Mouse (Mus musculus): ENCODE data around the gene Phc3.
A peak's percentile ranks its signal among the peaks of the same experiment; 100 is the strongest.

Phc3 gene

DNA sequence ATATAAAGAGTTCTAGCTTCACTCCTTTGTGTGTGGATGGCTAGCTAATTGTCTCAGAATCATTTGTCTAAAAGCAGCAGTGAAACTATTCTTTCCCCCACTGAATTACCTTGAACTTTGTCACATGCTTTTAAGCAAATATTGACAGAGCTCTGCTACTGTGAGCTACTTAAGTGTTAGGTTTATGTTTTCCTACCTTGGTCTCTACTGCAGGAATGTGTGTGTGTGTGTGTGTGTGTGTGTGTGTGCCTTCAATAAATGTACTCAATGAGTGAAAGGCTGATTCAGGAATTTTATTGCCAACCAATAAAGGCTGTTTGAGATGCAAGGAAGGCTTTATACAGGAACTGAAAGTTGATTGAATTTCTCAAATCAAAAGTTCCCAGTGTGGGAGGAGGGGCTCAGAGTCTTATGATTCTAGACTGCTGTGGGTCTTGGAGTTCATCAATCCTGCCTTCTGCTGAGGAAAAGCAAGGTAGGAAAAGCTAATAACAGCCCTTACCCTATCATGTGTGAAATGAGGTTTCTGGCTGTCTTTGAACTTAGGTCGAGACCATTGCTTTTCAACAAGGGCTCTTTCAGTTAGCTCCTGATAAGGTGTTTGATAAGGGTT is 7.9 kb upstream of the Phc3 start:
- no peak for DNase-seq (ENCODE audit: low spot score)

GRCm38 (mm10) chr3:30975102-30975754 is 6.0 kb upstream of the Phc3 start:
- peak; percentile 71 for DNase-seq (ENCODE audit: low spot score)

DNA sequence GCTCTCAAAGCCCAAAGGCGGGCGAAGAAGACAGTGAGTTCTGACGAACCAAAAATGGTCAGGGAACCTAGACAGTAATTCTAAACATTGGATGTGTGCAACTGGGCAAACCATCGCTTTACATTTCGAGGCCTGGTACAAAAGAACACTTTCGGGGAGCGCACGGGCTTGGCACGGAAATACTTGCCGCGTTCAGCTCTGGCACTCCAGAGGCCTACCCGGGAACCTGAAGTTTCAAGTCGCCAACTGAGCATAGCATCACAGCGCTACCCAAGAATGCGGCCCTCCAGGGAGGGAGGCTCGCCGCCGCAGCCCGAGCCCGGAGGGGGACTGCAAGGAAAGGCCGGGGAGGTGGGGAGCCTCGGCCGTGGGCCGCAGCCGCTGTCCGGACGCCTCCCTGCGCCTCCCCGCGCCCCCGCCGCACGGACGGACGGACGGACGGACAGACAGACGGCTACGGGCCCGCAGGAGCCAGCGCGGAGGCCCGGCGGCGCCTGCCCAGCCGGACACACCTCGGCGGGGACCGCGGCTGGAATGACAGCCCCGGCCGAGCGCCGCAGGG is 603 bp downstream of the Phc3 start:
- DNase-seq (ENCODE audit: low spot score) = peak; percentile 43

GRCm38 (mm10) chr3:30965644-30966043 is 3.6 kb downstream of the Phc3 start:
- DNase-seq (ENCODE audit: low spot score) = no peak

DNA sequence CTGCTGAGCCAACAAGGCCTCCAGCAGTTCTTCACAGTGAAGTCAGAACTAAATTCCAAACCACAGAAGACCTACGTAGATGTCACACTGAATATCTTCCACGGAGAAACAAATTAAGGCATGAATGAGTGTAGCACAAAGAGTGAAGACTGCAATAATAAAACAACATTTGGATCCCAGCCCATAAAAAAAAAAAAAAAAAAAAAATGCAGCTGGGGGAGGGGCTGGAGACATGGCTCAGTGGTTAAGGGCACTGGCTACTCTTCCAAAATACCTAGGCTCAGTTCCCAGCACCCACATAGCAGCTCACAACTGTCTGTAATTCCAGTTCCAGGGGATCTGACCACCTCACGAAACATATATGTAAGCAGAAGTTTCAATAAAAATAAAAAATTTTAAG is 5.0 kb downstream of the Phc3 start:
- no peak for DNase-seq (ENCODE audit: low spot score)

GRCm38 (mm10) chr3:30963100-30963499 is 6.1 kb downstream of the Phc3 start:
- DNase-seq (ENCODE audit: low spot score) = no peak

- no peak for DNase-seq (ENCODE audit: low spot score)
Observed at GRCm38 (mm10) chr3:30959868-30960831, 9.1 kb downstream of the Phc3 start.

DNA sequence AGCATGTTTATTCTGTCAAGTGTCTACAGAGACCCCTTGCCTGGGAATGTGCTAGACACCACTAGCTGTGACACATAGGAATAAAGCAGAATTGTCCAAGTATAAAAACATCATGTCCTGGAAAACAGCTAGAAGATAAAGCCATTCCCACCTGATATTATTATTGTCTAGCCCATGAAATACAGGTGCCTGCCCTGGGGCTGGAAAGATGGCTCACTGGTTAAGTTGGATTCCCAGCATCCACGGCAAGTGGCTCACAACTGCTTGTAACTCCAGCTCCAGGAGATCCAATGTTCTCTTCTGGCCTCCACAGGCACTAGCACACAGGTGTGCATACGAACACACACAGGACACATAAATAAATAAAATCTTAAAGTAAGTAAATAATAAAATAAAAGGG is 10.5 kb downstream of the Phc3 start:
- DNase-seq (ENCODE audit: low spot score) = no peak

DNA sequence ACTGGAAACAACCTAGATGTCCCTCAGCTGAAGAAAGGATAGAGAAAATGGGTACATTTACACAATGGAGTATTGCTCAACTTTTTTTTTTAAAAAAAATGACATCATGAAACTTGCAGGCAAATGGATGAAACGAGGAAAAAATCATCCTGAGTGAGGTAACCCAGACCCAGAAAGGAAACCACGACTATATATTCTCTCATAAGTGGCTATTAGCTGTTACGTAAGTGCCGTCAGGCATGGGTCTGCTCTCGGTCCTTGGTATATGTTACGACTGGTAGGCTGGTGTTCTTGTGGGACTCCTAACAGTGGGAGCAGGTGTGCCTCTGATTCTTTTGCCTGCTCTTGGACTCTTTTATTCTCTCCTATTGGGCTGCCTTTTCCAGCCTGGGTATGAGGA is 12.9 kb downstream of the Phc3 start:
- DNase-seq (ENCODE audit: low spot score) = no peak

- DNase-seq (ENCODE audit: low spot score) = no peak
Observed at GRCm38 (mm10) chr3:30952273-30953070, 16.7 kb downstream of the Phc3 start.

DNA sequence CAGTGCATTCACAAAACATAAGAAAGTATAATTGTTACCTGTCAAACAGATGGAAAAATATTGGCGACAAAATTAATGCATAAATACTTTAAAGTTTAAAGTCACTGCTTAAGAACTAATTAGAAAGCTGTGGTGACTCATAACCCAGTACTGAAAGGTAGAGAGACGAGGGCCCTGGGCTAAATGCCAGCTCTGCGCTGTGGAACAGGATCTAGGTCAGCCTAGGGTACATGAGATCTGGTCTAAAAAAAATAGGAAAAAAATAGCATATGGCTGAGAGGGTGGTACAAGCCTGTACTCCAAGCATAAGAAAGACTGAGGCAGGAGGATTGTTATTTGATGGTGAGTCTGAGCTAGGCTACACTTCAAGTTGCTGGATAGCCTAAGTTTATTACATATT is 17.6 kb downstream of the Phc3 start:
- no peak for DNase-seq (ENCODE audit: low spot score)

DNA sequence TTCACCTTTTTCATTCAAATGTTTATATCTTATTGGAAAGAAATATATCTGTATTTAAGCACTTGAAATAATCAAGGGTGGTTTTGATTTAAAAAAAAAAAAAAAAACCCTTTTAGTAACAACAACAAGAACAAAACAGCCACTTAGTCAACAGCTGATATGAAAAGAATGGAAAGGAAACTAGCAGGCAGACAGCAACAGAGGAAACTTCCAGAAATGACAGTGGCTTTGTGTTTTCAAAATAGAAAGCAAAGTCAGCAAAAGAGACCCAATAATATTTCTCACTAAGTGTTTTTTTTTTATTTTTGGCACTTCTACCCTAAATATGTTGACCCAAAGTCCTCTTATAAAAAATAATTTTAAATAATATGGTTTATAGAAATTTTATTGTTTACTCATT is 34.8 kb downstream of the Phc3 start:
- no peak for DNase-seq (ENCODE audit: low spot score)

DNA sequence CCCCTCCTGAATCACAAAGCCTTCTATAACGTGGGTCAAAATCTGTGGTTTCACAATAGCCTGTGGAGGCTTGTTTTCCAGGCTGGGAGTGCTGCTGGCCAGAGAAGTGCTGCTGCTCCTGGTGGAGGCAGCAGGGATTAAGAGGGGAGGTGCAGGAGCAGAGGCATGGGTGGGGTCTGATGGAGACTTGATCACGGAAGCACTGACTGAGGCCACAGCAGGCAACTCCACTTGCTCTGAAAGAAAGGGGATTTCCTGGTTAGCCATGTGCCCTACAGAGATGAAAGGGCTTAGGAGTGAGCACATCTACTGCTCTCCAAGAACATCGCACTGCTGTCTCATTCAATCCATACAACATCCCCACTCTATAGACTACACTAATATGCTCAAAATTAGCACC is 39.4 kb downstream of the Phc3 start:
- no peak for DNase-seq (ENCODE audit: low spot score)

GRCm38 (mm10) chr3:30927664-30928063 is 41.6 kb downstream of the Phc3 start:
- no peak for DNase-seq (ENCODE audit: low spot score)

DNA sequence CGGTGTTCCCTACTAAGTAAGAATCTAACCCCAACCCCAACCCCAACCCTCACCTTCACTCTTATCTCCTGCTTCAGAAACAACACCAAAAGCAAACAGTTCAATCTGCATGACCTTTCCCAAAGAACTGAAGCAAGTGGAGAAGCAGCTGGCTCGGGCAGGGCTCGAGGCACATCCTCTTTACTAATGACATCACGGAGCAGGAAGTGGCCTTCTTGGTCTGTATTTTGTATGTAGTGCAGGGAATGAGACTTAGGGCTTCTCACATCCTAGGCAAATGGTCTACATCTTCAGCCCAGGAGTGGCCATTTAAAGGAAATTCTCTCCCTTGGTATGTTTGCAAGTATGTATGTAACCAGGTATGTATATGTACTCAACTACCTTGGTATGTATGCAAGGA is 52.1 kb downstream of the Phc3 start:
- DNase-seq (ENCODE audit: low spot score) = no peak

- no peak for DNase-seq (ENCODE audit: low spot score)
Observed at GRCm38 (mm10) chr3:30904658-30905057, 64.6 kb downstream of the Phc3 start.

GRCm38 (mm10) chr3:30899407-30899806 is 69.8 kb downstream of the Phc3 start:
- DNase-seq (ENCODE audit: low spot score) = no peak

- no peak for DNase-seq (ENCODE audit: low spot score)
Observed at GRCm38 (mm10) chr3:30896721-30897120, 72.5 kb downstream of the Phc3 start.

GRCm38 (mm10) chr3:30889014-30889413 is 80.2 kb downstream of the Phc3 start:
- no peak for DNase-seq (ENCODE audit: low spot score)

DNA sequence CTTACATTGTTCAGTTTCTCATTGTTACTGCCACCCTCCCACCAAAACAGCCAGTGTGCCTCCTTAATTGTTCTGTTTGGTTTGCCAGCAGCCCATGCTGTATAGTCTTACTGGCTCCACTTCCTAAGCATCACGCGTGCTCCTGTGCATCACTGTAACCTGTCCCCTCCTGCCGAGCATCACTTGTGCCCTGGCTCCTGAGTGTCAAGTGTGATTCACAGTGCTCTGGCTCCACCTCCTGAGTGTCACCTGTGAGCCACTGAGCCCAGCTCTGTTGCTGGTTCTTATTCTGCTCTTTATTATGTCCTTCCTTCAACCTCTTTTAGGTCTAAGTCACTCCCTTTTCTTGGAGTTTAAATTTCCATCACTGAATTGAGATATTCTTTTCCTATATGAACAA is 81.8 kb downstream of the Phc3 start:
- DNase-seq (ENCODE audit: low spot score) = no peak

- no peak for DNase-seq (ENCODE audit: low spot score)
Observed at GRCm38 (mm10) chr3:30876709-30877108, 92.5 kb downstream of the Phc3 start.

DNA sequence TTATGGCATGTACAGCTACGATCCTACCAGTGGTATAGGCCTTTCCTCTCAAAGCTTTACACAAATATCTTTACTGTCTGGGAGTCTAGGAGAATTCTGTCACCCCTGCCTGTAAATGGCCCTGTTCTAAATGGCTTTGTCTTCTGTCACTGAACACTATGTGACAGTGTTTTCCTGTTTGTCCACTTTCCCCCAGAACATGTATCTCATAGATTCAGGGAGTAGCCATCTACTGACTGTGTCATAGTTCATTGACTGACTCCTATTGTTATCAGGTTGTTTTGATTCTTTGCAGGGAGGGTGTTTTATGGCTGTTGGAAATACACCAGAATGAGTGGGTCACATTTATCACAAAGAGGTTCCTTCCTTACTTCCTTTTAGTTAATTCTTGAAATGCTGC is 99.2 kb downstream of the Phc3 start:
- no peak for DNase-seq (ENCODE audit: low spot score)
